Mouse (Mus musculus): ENCODE results near the gene Zfp110.
A peak's percentile ranks its signal among the peaks of the same experiment; 100 is the strongest.
"Not testable (repeated sequence)": the region's sequence is repeated elsewhere in the genome, so short reads cannot be mapped to it uniquely, and the experiment has no call there.

Zfp110 gene

DNA sequence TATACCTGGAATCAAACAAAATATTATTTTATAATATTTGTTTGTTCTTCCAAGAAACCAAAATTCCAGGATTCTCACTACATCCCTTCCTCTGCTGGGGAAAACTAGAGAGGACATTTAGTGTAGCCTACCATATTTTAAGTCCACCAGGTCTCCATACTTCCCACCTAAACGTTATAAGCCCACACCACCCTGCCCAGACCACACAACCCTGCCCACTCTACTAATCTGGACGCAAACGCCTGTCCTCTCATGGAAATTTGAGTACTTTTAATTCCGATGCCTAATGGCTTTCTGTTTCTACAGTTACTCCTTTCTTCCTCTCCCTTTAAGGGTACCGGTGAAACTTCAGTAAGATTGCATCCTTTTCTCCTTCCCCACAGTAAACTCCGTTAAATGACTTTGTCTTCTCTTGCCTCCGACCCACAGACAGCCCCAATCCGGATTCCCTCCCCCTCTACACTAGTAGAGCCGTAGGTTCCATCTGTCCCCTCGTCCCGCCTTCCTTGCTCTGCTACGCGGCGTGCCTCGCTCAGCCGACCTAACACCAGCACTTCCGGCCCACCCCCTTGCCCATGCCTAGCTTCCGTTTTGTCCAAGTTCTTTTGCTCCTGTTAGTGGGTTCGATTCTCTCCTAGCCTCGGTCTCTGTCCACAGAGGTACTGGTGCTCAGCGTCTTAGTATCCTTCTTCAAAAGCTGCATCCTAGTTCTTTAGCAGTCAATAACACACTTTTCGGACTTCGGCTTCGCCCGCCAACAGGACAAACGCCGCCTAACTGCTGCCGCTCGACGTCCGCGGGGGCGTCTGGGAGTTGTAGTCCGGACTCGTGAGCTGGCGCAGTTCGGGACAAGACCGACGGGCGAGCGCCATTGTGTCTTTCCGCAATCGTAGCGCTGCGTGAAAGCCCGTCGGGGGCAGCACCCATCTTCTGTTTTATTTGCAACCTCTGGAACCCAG lies at the start of gene Zfp110:
Gene Zfp110 (plus strand): TSS at position 600 of the 959 bp plus-strand sequence.
- peak; percentile 93 for DNase-seq (ENCODE audit: low spot score)

DNA sequence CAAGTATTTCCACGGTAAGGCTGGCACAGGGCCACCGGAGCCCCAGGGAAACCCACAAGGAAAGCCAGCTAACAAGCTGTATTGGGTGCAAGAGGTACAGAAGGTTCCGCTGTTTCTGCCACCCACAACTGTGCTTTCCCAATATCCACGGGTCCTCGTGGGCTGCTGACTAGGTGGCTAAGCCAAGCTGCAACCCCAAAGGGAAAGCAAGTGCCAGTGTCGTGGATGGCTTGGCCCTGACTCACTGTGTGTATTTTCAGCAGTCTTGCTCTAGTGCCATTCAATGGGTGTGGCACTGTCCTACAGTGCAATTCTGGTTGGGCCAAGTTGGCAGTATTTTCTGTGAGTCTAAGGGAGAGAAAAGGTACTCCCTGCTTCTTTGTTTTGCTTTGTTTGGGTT lies 47.2 kb upstream of the Zfp110 start:
- no peak for DNase-seq (ENCODE audit: low spot score)

DNA sequence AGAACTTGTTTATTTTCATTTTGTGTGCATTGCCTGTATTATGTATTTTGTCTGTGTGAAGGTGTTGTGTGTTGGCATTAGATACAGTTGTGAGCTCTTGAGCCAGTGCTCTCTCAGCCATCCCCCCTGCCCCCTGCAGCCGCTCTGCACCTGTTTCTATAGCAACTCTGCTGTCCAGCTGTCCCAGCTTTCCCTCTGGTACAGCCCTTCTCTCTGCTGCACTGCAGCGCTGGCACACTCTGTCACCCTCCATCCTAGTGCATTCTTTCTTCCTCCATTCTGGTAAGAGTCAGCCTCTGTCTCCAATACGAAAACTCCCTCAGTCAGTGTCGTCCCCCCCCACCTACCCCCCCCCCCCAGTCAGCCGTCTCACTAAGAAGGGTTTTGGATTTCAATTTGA lies 46.5 kb upstream of the Zfp110 start:
- no peak for DNase-seq (ENCODE audit: low spot score)

DNA sequence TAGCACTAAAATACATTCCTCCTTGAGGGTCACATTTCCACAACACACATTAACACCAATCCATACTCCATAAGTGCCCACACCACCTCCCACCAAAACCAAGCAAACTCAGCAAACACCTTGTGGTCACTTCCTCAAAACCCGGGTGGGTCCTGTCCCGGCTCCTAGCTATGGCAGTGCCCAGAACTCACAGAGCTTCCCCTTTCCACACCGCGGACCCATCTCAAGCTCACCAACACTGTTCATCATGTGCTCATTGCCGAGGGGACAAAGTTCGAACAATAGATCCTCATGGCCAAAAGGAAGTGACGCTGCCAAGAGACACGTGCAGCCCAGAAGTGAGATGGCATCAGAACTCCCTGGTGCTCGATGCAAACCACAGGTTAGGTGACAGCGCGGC lies 41.9 kb upstream of the Zfp110 start:
- DNase-seq (ENCODE audit: low spot score): not testable (repeated sequence)

DNA sequence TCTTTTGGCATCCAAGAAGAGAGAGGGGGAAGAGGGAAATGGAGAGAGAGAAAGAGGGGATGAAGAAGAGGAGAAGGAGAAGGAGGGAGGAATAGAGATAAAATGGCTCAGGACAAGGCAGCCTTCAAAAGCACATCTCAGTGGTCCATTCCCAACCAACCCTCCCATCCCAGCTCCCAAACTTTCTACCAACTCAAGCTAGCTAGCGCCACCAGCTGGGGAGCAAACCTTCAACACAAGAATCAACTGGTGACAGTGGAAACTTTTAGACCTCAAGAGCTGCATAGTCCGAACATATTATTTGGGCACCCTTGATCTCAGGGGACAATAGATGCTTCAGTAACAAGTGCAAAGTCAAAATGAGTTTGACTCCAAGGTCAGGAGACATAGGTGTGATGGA lies 36.6 kb upstream of the Zfp110 start:
- DNase-seq (ENCODE audit: low spot score): no peak

DNA sequence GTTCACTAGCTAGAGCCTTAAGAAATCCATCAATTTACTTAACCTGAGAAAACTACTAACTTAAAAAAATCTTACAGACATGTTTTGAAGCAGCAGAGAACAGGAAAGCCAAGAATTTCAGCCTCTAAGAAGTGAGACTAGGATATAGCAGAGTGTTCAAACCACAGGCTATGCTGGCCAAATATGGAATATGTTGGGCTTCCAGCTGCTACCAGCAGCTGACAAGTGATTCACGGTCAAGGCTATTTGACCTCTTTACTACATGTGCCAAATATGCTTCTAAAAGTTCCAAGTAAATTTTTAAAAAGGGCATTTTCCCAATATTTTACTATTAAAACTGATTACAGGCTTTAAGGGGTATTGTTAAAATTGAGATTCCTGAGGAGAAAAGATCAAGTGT lies 35.0 kb upstream of the Zfp110 start:
- no peak for DNase-seq (ENCODE audit: low spot score)

DNA sequence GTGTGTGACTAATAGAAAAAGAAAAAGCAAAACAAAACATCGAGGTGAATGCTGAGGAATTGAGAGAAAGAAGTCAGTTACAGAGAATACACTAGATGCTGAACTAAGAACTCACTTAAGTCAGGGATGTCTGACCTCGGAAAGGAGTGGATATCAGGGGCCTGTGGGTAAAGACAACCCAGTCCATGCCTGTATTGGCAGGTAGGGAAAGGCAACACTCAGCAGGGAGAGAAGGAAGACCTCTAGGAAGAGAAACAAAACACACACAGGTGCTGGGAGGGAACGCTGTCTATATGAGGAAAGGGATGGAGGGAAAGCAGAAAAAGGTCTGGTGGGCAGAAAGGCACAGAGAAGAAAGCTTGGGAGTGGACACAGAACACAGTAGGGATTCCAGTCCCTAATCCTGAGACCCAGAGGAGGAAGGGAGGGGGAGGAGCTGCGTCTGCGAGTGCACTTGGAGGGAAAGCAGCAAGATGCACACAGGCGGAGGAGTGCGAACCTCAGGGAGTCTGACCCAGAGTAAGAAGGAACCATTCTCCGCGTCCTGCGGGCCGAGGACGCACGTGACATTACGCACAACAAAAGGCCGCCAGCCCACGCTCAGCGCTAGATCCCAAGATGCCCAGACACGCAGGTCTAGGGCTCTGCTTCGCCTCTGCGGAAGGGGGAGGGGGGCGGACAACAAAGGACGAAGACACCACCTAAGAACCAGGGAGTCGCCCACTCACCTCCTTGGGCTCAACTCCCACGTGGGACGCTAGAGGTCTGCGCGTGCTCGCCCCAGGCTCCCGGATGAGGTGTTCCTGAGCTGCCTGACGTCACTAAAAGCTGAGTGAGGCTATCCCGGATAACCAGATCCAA lies 31.5 kb upstream of the Zfp110 start, which contains the start of gene Zscan18:
Gene Zscan18 (minus strand): TSS at position 770 of the 861 bp plus-strand sequence.
- DNase-seq (ENCODE audit: low spot score): peak; percentile 90

DNA sequence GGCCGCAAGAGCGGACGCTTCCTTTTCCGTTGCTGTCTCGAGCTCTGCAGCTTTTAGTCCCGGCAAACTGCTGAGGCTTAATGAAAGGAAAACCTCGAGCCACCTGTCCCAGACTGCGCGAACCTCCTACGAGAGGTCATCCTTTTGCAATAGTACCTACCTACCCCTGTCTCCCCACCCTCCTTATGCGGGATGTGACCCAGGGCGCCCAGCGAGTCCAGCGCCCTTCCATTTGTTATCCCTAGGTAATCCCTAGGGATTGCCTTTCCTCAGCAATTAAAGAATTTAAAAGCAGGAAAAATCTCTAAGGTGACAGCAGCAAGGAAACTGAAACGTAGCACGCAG lies 30.9 kb upstream of the Zfp110 start:
- DNase-seq (ENCODE audit: low spot score): no peak

DNA sequence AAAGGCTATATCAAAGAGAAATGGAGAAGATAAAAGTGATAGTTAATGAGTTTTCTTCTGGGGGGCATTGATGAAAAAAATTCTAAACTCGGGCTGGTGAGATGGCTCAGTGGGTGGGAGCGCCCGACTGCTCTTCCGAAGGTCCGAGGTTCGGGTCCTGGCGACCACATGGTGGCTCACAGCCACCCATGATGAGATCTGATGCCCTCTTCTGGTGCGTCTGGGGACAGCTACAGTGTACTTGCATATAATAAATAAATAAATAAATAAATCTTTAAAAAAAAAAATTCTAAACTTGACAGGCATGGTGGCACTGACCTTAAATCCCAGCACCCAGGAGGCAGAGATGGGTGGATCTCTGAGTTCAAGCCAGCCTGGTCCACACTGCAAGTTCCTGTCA lies 19.0 kb upstream of the Zfp110 start:
- no peak for DNase-seq (ENCODE audit: low spot score)

DNA sequence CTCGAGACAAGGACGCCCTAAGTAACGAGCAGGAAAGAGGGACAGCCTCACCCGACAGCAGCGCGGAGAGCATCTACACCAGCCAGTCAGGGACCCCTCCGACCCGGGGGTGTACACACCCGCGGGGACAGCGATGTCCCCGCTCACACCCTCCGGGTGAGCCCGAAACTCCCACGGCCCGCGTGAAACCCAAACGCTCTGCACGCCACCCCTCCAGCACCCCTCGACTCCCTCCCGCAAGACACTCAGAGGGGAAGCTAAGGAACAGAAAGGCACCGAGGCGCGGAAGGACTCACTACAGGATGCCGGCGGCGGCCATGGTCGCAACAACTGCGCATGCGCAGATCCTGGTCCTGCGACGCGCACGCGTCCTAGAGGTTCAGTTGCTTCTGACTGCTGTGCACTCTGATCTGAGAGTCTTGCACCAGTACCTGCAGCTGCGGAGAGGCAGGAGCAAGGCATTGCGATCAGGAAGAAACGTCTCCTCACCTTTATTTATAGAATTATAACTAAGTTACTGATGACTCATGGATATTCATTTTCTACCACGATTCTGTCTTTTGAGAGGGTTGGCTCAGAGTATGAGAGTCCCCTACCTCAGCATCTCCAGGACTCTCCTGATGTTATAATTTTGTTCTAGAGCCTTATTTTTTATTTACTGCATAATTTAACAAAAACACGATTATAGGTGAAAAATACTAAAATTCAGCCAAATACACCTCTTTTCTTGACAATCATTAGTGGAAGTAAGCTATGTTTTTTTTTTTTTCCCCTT lies 15.9 kb upstream of the Zfp110 start, which contains the start of gene Zfp329:
Gene Zfp329 (minus strand): TSS at position 338 of the 775 bp plus-strand sequence.
- peak; percentile 99 for DNase-seq (ENCODE audit: low spot score)

DNA sequence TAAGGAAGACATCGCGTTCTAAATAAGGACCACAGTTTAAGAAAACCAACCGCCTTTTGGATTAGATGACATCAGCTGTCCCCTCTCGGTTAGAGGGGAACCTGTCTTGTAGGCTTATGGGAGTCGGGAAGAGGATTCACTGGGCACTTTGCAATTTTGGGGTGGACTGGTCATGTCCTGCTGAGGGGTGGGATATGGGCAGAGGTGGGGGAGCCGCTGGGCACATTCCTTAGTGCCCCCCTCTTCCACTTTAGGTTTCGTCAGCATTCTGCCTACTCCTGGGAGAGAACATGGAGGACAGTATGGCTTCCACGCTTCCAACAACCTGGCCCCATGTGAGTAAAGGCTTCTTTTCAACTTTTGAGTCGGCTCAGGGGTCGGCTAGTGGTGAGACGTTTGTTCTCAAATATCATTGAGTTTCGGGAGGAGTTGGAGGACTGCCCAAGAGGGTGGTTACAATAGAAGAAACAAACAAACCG lies 671 bp downstream of the Zfp110 start:
- DNase-seq (ENCODE audit: low spot score): no peak

DNA sequence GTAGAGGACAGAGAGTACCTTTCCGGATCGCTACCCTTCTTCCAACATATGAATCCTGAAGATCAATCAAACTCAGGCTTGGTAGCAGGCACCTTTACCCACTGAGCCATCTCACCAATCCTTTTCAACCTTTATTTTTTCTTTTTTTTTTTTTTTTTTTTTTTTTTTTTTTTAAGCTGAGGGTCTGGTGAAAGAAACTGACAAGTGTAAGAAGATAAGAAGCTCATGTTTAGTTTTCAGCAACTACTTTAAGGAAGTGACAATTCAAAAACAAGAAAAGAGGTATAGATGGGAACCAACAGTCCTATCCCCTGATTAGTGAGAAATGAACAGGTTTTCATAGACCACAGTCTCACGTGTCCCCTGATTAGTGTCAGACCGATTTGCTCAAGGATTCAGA lies 1.2 kb downstream of the Zfp110 start:
- no peak for DNase-seq (ENCODE audit: low spot score)

DNA sequence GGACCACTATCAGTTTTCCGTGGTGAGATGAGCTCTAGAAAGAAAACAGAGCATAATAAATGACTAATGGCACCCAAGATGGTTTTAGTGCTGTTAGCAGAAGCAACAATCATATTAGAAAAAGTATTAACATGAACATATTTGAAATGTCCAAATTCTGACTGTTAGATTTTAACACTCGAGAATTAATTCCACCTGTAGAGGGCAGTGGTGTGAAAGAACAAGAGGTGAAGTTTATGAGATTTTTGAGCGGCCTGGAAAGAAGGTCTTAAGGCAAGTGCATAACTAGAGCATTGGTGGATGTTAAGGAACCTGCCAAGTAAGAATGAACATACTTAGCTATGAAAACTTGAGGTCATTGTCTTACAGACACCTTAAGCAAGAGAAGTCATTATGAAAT lies 39.7 kb downstream of the Zfp110 start:
- DNase-seq (ENCODE audit: low spot score): peak; percentile 41

DNA sequence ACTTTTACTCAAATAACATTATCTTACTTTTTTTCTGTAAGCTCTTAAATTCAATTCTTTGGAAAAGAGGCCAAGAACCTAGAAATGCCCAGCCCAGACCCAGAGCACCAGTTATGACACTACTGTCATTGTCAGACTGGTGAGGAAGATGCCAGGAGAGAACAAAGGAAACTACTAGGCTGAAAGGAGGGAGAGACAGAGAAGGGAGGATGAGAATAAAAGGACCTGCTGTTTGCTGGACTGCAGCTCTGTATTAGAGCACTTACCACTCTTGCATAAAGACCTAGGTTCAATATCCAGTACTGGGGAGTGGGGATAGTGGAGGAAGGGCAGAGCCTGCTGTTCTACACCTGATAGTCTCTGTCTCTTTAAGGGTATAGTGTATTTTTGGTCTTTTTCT lies 45.5 kb downstream of the Zfp110 start:
- DNase-seq (ENCODE audit: low spot score): no peak

DNA sequence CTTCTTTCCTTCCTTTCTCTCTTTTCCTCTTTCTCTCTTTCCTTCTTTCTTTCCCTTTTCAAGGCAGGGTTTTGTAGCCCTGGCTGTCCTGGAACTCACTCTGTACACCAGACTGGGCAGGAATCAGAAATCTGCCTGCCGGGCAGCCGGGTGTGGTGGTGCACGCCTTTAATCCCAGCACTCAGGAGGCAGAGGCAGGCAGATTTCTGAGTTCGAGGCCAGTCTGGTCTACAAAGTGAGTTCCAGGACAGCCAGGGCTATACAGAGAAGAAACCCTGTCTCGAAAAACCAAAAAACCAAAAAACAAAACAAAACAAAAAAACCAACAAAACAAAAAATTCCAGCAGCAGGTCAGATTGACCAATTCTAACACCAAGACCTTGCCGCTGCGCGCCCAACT lies 45.9 kb downstream of the Zfp110 start:
- DNase-seq (ENCODE audit: low spot score): not testable (repeated sequence)

DNA sequence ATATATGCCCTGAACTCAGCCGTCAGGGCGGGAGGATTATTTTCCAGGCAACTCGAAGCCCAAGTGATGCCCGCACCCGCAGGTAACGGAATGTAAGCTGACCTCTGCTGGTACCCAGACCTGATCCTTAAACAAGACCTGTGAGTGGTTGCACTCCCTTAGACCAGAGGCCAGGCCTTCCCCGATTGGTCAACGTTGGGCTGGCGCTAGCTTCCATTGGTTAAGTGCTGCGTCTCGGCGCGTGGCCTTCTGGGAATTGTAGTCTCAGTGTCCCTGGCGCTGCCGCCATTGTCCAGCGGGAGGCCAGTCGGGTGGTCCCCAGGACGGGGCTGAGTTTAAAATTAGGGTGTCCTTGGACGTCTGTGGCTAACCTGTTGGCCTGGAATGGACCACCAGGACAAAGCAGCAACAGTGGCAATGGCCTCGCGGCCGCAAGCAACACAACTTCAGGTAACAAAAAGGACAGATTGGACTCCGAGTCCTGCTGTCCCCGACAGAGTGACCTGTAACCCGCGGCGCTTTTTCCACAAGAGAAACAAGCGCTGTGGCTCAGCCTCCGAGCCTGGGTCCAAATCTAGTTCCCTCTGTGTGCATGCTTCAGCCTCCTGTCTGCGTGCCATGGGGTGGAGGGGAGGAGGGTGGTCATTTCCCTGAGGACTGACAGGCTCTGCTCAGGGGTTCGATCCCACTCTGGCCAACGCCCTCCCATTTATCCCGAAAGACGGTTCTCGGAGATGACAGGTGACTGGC lies 46.5 kb downstream of the Zfp110 start, which contains the start of gene Zfp128:
Gene Zfp128 (plus strand): TSS at position 267 of the 750 bp plus-strand sequence.
- DNase-seq (ENCODE audit: low spot score): peak; percentile 100

DNA sequence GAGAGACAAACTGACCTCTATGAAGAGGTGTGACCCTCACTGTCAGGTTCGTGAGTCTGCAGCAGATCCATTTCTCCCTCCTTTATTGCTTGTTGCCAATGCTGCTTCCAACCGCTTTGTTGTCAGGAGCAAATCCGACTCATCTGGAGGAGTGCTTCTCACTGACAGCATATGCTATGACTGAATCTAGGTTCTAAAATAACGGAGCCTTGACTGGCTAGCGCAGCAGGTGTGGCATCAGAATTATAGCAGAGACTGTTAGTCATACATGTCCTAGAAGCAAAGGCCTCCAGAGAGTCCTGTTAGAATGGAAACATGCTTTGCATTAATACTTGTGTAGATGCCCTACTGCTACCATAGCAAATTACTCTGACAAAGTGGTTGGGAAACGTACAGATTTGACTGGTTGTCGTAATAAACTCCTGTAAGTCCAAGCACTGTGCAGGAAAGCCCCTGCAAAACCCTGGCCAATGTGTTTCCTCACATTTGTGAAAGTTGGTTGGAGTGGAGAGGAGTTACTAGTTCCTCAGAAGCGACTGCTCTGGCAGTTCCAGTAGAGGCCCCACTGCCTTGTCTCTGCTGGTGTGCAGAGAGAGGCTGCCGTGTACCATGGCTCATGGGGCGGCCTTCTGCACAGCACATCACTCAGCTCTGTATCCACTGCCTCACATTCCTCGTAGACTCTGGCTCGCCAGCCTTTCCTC lies 52.2 kb downstream of the Zfp110 start:
- no peak for DNase-seq (ENCODE audit: low spot score)

DNA sequence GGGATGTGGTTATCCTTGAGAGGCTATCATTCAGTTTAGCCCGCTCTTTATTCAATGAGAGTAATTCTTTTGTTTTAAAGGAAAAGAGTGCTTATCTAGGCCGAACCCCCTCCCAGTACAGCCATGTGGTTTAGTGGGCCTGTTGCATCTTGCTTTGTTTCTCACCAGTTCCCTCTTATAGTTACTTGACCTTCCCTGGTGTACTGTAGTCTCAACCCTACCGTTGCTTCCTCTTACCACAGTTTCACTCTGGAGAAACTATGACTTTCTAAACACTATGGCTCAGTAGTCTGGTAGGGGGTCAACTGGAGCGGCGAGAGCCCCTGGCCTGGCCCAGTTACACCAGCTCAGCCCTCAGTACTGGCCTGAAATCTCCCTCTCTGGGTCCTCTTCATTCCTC lies 53.0 kb downstream of the Zfp110 start:
- no peak for DNase-seq (ENCODE audit: low spot score)

DNA sequence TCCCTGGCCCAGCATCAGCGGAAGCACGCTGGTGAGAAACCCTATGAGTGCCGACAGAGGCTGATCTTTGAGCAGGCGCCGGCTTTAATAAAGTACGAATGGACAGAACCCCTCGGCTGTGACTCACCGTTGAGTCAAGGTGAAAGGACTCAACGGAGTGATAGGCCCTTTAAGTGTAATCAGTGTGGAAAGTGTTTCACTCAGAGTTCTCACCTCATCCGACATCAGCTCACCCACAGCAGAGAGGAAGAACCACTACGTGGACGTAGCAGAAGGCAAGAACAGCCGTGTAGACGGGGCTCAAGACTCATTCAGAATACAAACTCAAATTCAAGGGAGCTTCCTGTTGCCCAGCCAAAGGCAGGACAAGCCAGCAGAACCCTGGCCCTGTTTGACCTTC lies 56.4 kb downstream of the Zfp110 start:
- no peak for DNase-seq (ENCODE audit: low spot score)

DNA sequence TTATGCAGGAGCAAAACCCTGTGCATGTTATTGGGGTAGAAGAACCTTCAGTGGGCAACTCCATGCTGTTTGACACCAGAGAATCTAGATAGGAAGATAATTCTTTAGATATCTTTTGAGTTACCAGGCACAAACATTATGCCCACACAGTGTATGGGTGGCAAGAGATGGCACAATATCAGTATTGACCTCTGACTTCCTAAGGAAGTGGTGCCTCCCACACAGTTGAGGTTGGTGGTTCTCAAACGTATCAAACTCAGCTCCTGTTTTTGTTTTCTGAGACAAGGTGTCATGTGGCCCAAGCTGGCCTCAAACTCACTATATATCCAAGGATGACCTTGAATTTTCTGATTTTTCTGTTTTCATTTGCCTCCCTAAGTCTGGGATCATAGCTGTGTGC lies 56.8 kb downstream of the Zfp110 start:
- DNase-seq (ENCODE audit: low spot score): no peak

Data from embryo, embryonic 10 days (tissue).